Mouse (Mus musculus): Measurements from ENCODE around the gene Ak7. TPM values are rescaled to one million over a fixed set of nuclear protein-coding genes. Genes with fewer than 3 reads are reported as not detected.

The Ak7 gene
- total and polyA plus RNA-seq, 2 experiments from 2014 or later = 1.4 to 2.2 TPM

GRCm38 (mm10) chr12:105753813-105754212, 48.0 kb downstream of the Ak7 start:
- H3K9ac ChIP-seq (replicated peaks; ENCODE audit: low read length, poor library complexity, severe bottlenecking) = no peak overlapping the region
- WGBS = 92% methylated on average over 10 of the region's 10 CpGs
- H3K4me2 ChIP-seq (ENCODE audit: low read depth, low read length, poor library complexity, severe bottlenecking) = no peak overlapping the region
- ATAC-seq (ENCODE audit: low FRiP score) = no peak
- H3K27ac ChIP-seq (ENCODE audit: low read depth, low read length) = no peak overlapping the region
- H3K9me3 ChIP-seq (ENCODE audit: low read length) = no peaks in the 10 kb centered on the region
- TF ChIP-seq CTCF (IDR thresholded peaks at IDR 0.05) = no peak
- H3K36me3 ChIP-seq (ENCODE audit: insufficient read depth, low read length) = no peaks in the 10 kb centered on the region
- H3K4me1 ChIP-seq (ENCODE audit: insufficient read depth, low read length) = no peaks in the 10 kb centered on the region
- DNase-seq (ENCODE audit: low spot score) = no peak
- no peak overlapping the region for H3K4me3 ChIP-seq (ENCODE audit: low read depth, low read length)
- no peaks in the 10 kb centered on the region for H3K27me3 ChIP-seq (ENCODE audit: insufficient read depth, low read length)

DNA sequence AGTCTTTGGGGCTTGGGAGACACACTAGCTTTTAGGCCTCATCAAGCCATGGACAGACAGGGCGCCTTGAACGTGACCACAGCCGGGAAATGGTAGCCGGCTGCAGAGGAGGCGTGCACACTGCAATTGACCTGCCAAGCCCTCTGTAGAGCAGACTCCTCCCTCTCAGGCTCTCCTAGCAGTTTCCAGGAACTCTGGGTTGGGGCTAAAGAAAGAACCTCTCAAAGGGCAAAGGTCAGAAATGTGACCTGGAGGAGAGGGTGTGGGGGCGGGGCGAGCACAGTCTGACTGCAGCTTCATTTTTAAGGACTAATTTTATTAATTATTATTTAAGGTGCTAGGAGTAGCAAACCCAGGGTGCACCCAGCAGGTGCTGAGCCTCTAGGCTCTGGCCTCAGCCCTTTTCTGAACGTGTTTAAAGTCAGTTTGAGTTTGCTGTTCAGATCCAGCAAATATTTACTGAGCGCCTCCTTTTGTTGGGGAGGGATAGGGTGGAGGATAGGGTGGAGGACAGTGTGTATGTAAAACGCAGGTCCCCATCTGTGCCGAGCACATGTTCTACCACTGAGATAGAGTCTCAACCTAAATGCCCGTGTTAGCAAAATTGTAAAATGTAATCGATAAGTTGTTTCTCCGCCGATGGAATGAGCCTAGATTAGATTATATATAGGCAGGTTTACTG, 52.2 kb downstream of the Ak7 start:
- Histone ChIP-seq H3K4me1 (ENCODE audit: insufficient read depth, low read length) (no peaks in the 10 kb centered on the region), H3K9me3 (ENCODE audit: low read length) (no peaks in the 10 kb centered on the region), H3K4me2 (ENCODE audit: low read depth, low read length, poor library complexity, severe bottlenecking) (no peak overlapping the region), H3K36me3 (ENCODE audit: insufficient read depth, low read length) (no peaks in the 10 kb centered on the region), H3K27me3 (ENCODE audit: insufficient read depth, low read length) (no peaks in the 10 kb centered on the region), H3K9ac (replicated peaks; ENCODE audit: low read length, poor library complexity, severe bottlenecking) (no peak overlapping the region), H3K27ac (ENCODE audit: low read depth, low read length) (no peak overlapping the region), H3K4me3 (ENCODE audit: low read depth, low read length) (no peak overlapping the region)
- no peak for ATAC-seq (ENCODE audit: low FRiP score)
- no peak for TF ChIP-seq CTCF (IDR thresholded peaks at IDR 0.05)
- DNase-seq (ENCODE audit: low spot score) = no peak
- WGBS = 54% methylated on average over 15 of the region's 15 CpGs

DNA sequence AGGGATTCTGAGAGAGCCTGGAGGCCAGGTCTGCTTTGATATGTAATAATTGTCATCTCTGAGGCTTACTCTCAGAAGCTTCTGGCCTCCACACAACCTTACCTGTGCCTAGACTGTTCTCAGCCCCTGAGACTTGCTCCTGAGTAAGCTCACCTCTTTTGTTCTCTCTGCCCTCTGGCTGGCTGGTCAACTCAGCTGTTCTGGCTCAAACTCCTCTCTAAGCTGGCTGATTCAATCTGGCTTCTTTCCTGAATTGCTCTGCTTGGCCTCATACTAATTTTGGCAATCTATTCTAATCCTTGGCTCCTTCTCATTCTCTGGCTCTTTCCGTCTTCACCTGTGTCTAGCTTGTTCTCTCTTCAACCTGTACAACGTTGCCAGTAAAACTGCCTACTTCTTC, 53.1 kb downstream of the Ak7 start:
- DNase-seq (ENCODE audit: low spot score) (no peak), ATAC-seq (ENCODE audit: low FRiP score) (no peak)
- H3K4me2 ChIP-seq (ENCODE audit: low read depth, low read length, poor library complexity, severe bottlenecking) = no peak overlapping the region
- no peaks in the 10 kb centered on the region for H3K9me3 ChIP-seq (ENCODE audit: low read length)
- TF ChIP-seq CTCF (IDR thresholded peaks at IDR 0.05) = no peak
- H3K4me1 ChIP-seq (ENCODE audit: insufficient read depth, low read length) = no peaks in the 10 kb centered on the region
- WGBS = 88% methylated on average over 2 of the region's 2 CpGs
- H3K9ac ChIP-seq (replicated peaks; ENCODE audit: low read length, poor library complexity, severe bottlenecking) = no peak overlapping the region
- no peak overlapping the region for H3K27ac ChIP-seq (ENCODE audit: low read depth, low read length)
- no peaks in the 10 kb centered on the region for H3K27me3 ChIP-seq (ENCODE audit: insufficient read depth, low read length)
- H3K4me3 ChIP-seq (ENCODE audit: low read depth, low read length) = no peak overlapping the region
- H3K36me3 ChIP-seq (ENCODE audit: insufficient read depth, low read length) = no peaks in the 10 kb centered on the region

DNA sequence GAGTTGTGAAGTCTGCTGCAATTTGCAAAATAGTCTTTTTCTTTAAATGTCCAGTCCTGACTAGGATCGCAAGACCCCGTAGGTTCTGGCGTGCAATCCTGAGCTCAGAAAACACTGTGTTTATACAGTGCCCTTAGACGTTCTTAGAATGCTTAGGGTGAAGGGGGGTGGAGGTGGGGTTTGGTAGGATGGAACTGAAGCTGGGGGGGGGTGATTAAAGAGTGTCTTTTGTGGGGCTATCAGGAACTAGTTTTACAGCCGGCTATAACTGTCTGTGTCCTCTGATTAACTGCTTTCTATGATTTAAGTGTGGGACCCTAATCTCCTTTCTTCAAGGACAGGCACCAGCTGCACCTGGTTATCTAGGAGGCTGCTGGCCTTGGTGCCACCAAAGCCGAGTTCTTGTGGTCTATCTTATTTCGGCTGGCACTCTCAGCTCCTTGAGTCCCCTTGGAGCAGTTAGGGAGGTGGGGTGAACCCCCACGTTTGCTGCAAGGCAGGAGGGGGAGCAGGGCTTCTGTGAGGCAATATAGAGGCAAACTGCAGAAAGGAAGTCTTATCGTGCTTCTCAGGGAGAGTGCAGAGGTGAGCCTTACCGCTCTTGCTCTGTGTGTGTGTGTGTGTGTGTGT, 54.2 kb downstream of the Ak7 start:
- ATAC-seq (ENCODE audit: low FRiP score) = no peak
- WGBS = 70% methylated on average over 10 of the region's 10 CpGs
- TF ChIP-seq CTCF (IDR thresholded peaks at IDR 0.05) = no peak

DNA sequence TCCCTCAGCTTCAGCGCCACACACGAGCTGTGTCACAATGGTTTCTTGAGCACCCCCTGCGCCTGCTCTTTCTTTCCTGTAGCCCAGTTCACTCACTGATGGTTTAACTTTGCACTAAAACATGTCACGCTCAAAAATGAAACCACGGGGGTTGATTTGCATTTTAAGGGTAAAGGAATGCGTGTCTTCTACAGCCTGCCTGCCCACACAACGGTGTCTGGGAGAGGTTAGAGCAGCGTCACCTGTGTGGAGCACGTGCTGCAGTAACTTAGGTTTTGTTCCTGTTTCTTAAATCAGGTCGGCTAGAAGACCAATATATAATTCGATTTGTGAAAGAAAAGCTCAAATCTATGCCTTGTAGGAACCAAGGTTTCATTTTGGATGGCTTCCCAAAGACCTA, 55.4 kb downstream of the Ak7 start:
- no peak overlapping the region for H3K4me3 ChIP-seq (ENCODE audit: low read depth, low read length)
- no peaks in the 10 kb centered on the region for H3K9me3 ChIP-seq (ENCODE audit: low read length)
- DNase-seq (ENCODE audit: low spot score) (no peak), ATAC-seq (ENCODE audit: low FRiP score) (no peak)
- no peak for TF ChIP-seq CTCF (IDR thresholded peaks at IDR 0.05)
- 53% methylated on average over 11 of the region's 11 CpGs for WGBS
- H3K27ac ChIP-seq (ENCODE audit: low read depth, low read length) = no peak overlapping the region
- no peak overlapping the region for H3K4me2 ChIP-seq (ENCODE audit: low read depth, low read length, poor library complexity, severe bottlenecking)
- H3K9ac ChIP-seq (replicated peaks; ENCODE audit: low read length, poor library complexity, severe bottlenecking) = no peak overlapping the region
- H3K36me3 ChIP-seq (ENCODE audit: insufficient read depth, low read length) = no peaks in the 10 kb centered on the region
- no peaks in the 10 kb centered on the region for H3K4me1 ChIP-seq (ENCODE audit: insufficient read depth, low read length)
- H3K27me3 ChIP-seq (ENCODE audit: insufficient read depth, low read length) = no peaks in the 10 kb centered on the region

More for the DNA sequence above, 54.2 kb downstream of the Ak7 start:
- H3K9ac ChIP-seq (replicated peaks; ENCODE audit: low read length, poor library complexity, severe bottlenecking) = no peak overlapping the region
- H3K4me3 ChIP-seq (ENCODE audit: low read depth, low read length) = no peak overlapping the region
- H3K36me3 ChIP-seq (ENCODE audit: insufficient read depth, low read length) = no peaks in the 10 kb centered on the region
- H3K9me3 ChIP-seq (ENCODE audit: low read length) = no peaks in the 10 kb centered on the region
- H3K27ac ChIP-seq (ENCODE audit: low read depth, low read length) = no peak overlapping the region
- no peak for DNase-seq (ENCODE audit: low spot score)
- H3K4me2 ChIP-seq (ENCODE audit: low read depth, low read length, poor library complexity, severe bottlenecking) = no peak overlapping the region
- H3K4me1 ChIP-seq (ENCODE audit: insufficient read depth, low read length) = no peaks in the 10 kb centered on the region
- H3K27me3 ChIP-seq (ENCODE audit: insufficient read depth, low read length) = no peaks in the 10 kb centered on the region

GRCm38 (mm10) chr12:105761629-105762028, 55.9 kb downstream of the Ak7 start:
- H3K4me1 ChIP-seq (ENCODE audit: insufficient read depth, low read length) = no peaks in the 10 kb centered on the region
- DNase-seq (ENCODE audit: low spot score) = no peak
- no peak overlapping the region for H3K4me3 ChIP-seq (ENCODE audit: low read depth, low read length)
- no peak overlapping the region for H3K27ac ChIP-seq (ENCODE audit: low read depth, low read length)
- no peaks in the 10 kb centered on the region for H3K9me3 ChIP-seq (ENCODE audit: low read length)
- ATAC-seq (ENCODE audit: low FRiP score) = no peak
- no peak for TF ChIP-seq CTCF (IDR thresholded peaks at IDR 0.05)
- H3K36me3 ChIP-seq (ENCODE audit: insufficient read depth, low read length) = no peaks in the 10 kb centered on the region
- no peak overlapping the region for H3K9ac ChIP-seq (replicated peaks; ENCODE audit: low read length, poor library complexity, severe bottlenecking)
- no peaks in the 10 kb centered on the region for H3K27me3 ChIP-seq (ENCODE audit: insufficient read depth, low read length)
- H3K4me2 ChIP-seq (ENCODE audit: low read depth, low read length, poor library complexity, severe bottlenecking) = no peak overlapping the region
- WGBS = 79% methylated on average over 3 of the region's 3 CpGs

All from midbrain, postnatal 0 days (tissue).